Mouse (Mus musculus) spleen, adult 2 months (tissue): ENCODE data around the gene Ifnar2.

ENCODE experiments used
- CTCF ChIP-seq: fragments of 200-500 bp; IDR thresholded peaks from 2 replicates; pipeline ENCODE4 v1.5.1; 2011; ENCODE audit warnings: mild to moderate bottlenecking, inconsistent platforms; ENCODE audit not compliant: insufficient read depth, insufficient read length, insufficient replicate concordance; ENCODE audit errors: extremely low read depth
- POLR2A ChIP-seq: fragments of 200-500 bp; IDR thresholded peaks from 2 replicates; pipeline ENCODE4 v1.6.1; 2011; ENCODE audit warnings: low read depth, low read length, inconsistent platforms

DNA sequence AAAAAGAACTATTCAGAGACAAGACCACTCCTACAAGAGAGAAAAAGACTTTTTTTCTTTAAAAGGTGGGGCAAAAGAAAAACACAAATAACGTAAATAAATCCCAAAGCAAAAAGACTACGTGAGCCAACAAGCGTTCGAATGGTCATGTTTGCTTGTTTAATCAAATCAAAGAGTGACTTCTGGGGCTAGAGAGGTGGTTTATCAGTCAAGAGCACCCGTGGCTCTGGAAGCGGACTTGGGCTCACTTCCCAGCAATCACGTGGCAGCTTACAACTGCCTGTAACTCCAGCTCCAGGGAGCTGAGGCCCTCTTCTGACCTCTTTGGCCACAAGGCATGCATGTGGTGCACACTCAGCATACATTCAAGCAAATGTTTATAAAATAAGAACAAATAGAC, 68.8 kb downstream of the Ifnar2 start:
- TF ChIP-seq CTCF (no peak), POLR2A (no peak)
